In the genomic region with DNA sequence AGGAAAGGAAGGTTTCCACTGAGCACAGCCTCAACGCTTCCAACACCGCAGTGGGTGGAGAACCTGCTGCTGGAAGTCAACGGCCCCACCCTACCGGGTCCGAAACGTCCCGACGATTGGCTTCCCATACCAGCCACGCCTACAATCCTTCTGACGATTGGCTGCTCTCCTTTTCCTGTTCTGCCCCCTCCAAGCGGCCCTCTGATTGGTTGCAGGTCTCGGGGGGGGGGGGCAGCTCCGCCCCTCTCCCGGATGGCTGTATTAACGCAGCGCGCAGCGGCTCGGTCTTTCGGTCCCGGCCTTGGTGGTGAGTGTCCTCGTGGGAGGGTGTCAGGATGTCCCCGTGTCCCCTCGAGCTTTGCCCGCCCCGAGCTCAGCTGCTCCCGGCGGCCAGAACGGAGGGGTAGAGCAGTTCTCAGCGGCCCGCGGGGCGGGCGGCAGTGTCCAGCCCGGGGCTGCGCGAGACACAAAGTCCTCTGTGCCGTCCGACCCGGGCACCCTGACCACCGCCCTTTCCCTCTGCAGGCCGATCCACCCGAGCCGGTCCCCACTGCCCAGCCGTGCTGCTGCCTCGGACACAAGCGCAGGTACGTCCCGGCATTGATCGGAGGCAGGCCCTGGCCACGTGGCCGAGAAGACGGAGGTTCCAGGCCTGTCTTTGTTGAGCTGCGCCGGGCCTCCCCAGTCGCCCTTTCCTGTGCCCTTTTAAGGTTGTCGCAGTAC, we compare ENCODE assay signal across 7 mouse cellular contexts. TPM values are rescaled to one million over a fixed set of nuclear protein-coding genes. Genes with fewer than 3 reads are reported as not detected.
DNase-seq lines count a peak whose midpoint lies in the region; ATAC-seq lines count a peak whose summit lies in the region.

No protein-coding gene starts in this region.

- ATAC-seq in intestine, embryonic 15.5 days: peak; percentile 99

- H3K4me3 ChIP-seq in intestine, embryonic 15.5 days (replicated peaks): peak overlapping the region; percentile 87
- H3K4me3 ChIP-seq in midbrain, embryonic 10.5 days: peak overlapping the region; percentile 79

- intact Hi-C loops in gastrocnemius, postnatal 36 days (cut with DNase I): loop anchor here (2.0 to 5.0 kb wide), 3 partner anchors 24 to 184 kb away; a partner anchor contains a TSS
- intact Hi-C loops in left cerebral cortex, postnatal 25 days (cut with DNase I): loop anchor here (2.0 kb wide), 1 partner anchor 102 kb away; a partner anchor contains a TSS

- 0 out of 2 replicates have a peak, but pooled peaks cover 2% of the 10 kb centered on the region for H3K36me3 ChIP-seq in intestine, embryonic 15.5 days
- peaks cover 41% of the 10 kb centered on the region for H3K36me3 ChIP-seq in midbrain, embryonic 10.5 days

- peak overlapping the region; percentile 97 for H3K9ac ChIP-seq in intestine, embryonic 15.5 days

- H3K9me3 ChIP-seq in intestine, embryonic 15.5 days: no peaks in the 10 kb centered on the region
- H3K9me3 ChIP-seq in midbrain, embryonic 10.5 days (replicated peaks): no peaks in the 10 kb centered on the region

- 0 out of 2 replicates have a peak, but pooled peaks cover 3% of the 10 kb centered on the region for H3K4me1 ChIP-seq in intestine, embryonic 15.5 days (replicated peaks)
- peaks cover 17% of the 10 kb centered on the region for H3K4me1 ChIP-seq in midbrain, embryonic 10.5 days

- peak overlapping the region; percentile 86 for H3K27ac ChIP-seq in intestine, embryonic 15.5 days
- peak overlapping the region; percentile 98 for H3K27ac ChIP-seq in midbrain, embryonic 10.5 days (replicated peaks)

- peak; percentile 96 for DNase-seq in adrenal gland, adult 2 months
- DNase-seq in embryo, embryonic 11.5 days (ENCODE audit: low read depth, low spot score): peak; percentile 87
- DNase-seq in gastrocnemius, postnatal 36 days: peak; percentile 80 to 88
- peak; percentile 91 to 98 for DNase-seq in left cerebral cortex, postnatal 25 days (ENCODE audit: low spot score in 2 of 2)
- peak; percentile 95 for DNase-seq in midbrain, embryonic 10.5 days (ENCODE audit: low spot score)
- peak; percentile 82 for DNase-seq in right cerebral cortex, postnatal 4 days

- no peaks in the 10 kb centered on the region for H3K27me3 ChIP-seq in intestine, embryonic 15.5 days (replicated peaks)
- H3K27me3 ChIP-seq in midbrain, embryonic 10.5 days (ENCODE audit: low read depth, poor library complexity, severe bottlenecking): no peaks in the 10 kb centered on the region

- H3K4me2 ChIP-seq in intestine, embryonic 15.5 days (replicated peaks): peak overlapping the region; percentile 69

- under 1% methylated on average over 56 of the region's 57 CpGs for WGBS in intestine, embryonic 15.5 days
- WGBS in midbrain, embryonic 10.5 days: under 1% methylated on average over 57 of the region's 57 CpGs

RNA-seq across cellular contexts. Expression of a gene that starts 24.8 kb away (rescaled TPM):
- 10 to 100 TPM; 29.5 to 32.6 TPM for total RNA-seq in adrenal gland, adult 2 months (2021)
- 1.5 TPM in 2 replicates for polyA plus RNA-seq in adrenal gland, adult 2 months (2012; rRNA removed)
- 10 to 100 TPM in 1 of 2 experiments, 1 to 10 TPM in 1; 8.2 to 13.0 TPM for total RNA-seq in gastrocnemius, postnatal 36 days (2021)
- polyA plus RNA-seq in intestine, embryonic 15.5 days (2015; fragmentation: Nextera tagmentation; extraction: Ambion mirVana): 18.7 and 22.9 TPM in 2 replicates
- 100 to 1,000 TPM; 148 to 153 TPM for total RNA-seq in left cerebral cortex, postnatal 25 days (2021)
- polyA plus RNA-seq in midbrain, embryonic 10.5 days (2016; fragmentation: Nextera tagmentation; extraction: Ambion mirVana): 29.7 and 30.1 TPM in 2 replicates

Comparison
In these comparisons a context has a peak if more than half of its experiments do, and no peak if none do; other contexts are left out.
1. Peak in every context shown above with its lines: DNase-seq, ATAC-seq, H3K4me3 ChIP-seq and H3K27ac ChIP-seq.
2. RNA of a gene that starts 24.8 kb away (total RNA-seq): 148 to 153 TPM in left cerebral cortex, postnatal 25 days; 29.5 to 32.6 TPM in adrenal gland, adult 2 months and 8.2 to 13.0 TPM in gastrocnemius, postnatal 36 days; every median in the first group is over 4 times any median in the second.